Mouse (Mus musculus) small intestine, adult 2 months (tissue): ENCODE measurements at regions not wholly inside any gene's neighbourhood (a gene's known extent, or its start where the extent isn't known, plus 50 kb on each side); places are given as distances from the start of the nearest gene placed in this dataset.

Experiments used
- CTCF ChIP-seq: fragments of 200-500 bp; IDR thresholded peaks from 2 replicates; pipeline ENCODE4 v1.5.1; 2012; ENCODE audit warnings: low read depth, mild to moderate bottlenecking, control low read depth, inconsistent platforms, low read length, moderate library complexity, mixed read lengths; ENCODE audit not compliant: insufficient replicate concordance, insufficient read length; ENCODE audit errors: extremely low read depth
- POLR2A ChIP-seq: fragments of 200-500 bp; IDR thresholded peaks from 2 replicates; pipeline ENCODE4 v1.6.1; 2012; ENCODE audit warnings: low read depth, mild to moderate bottlenecking, control low read depth, inconsistent platforms, low read length, moderate library complexity

GRCm38 (mm10) chr13:73069840-73070530 lies 190.3 kb upstream of the Irx4 start:
- TF ChIP-seq POLR2A, result no peak
- TF ChIP-seq CTCF, result no peak
